Mouse (Mus musculus) liver, embryonic 14.5 days (tissue): ENCODE measurements around the gene Aagab.

Experiments used
- CTCF ChIP-seq: IDR thresholded peaks from 2 replicates; pipeline ENCODE4 v1.5.1; 2016; ENCODE audit warnings: antibody characterized with exemption, low read depth, control low read depth
- EP300 ChIP-seq: IDR thresholded peaks from 2 replicates; pipeline ENCODE4 v1.6.1; 2016; ENCODE audit warnings: antibody characterized with exemption, low read depth

- TF ChIP-seq EP300: no peak
- TF ChIP-seq CTCF: no peak
These were observed 79.8 kb downstream of the Aagab start for GRCm38 (mm10) chr9:63682301-63682700.
